Mouse (Mus musculus): ENCODE measurements around the gene Chuk.

DNA sequence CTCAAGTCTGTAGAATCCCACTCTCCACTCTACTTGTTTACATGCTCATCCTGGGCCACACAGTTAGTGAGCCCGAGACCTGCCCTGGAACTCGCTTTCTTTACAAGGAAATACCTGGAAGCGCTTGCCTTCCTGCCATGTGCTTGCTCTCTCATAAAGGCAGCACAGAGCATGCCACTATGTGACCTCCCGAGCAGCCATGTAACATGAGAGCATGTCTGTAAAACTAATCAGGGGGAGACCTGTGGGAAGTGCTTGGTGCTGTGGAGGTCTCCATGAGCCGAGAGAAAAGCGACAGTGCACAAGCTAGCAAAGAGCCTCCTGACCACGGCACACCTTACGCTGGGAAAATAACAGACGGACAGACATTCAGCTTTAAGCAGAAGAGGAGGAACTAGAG is 30.8 kb downstream of the Chuk start:
- no peak for TF ChIP-seq ZC3H11A (IDR thresholded peaks at IDR 0.05; ENCODE audit: borderline replicate concordance, low read depth, low read length)
- no peak for TF ChIP-seq ZNF384 (IDR thresholded peaks at IDR 0.05; ENCODE audit: low read depth, low read length)
- TF ChIP-seq CHD2 (IDR thresholded peaks at IDR 0.05; ENCODE audit: low read depth, low read length): no peak
